Mouse (Mus musculus): ENCODE measurements around the gene Olfr1371. TPM values are rescaled to one million over a fixed set of nuclear protein-coding genes. Genes with fewer than 3 reads are reported as not detected.

Gene Olfr1371
- total and polyA plus RNA-seq, 3 experiments: not detected

GRCm38 (mm10) chr11:52260878-52261277 is 47.1 kb upstream of the Olfr1371 start (continued):
- TF ChIP-seq HCFC1 (IDR thresholded peaks at IDR 0.05; ENCODE audit: low read depth, low read length) (peak; percentile 51), E2F4 (IDR thresholded peaks at IDR 0.05; ENCODE audit: insufficient replicate concordance, low read depth, low read length) (no peak), JUND (conservative IDR thresholded peaks at IDR 0.05; ENCODE audit: low read depth, low read length) (peak; percentile 86), IRF4 (IDR thresholded peaks at IDR 0.05; ENCODE audit: low read depth, low read length) (peak; percentile 98), ETS1 (conservative IDR thresholded peaks at IDR 0.05; ENCODE audit: low read depth, low read length) (peak; percentile 99), ELF1 (IDR thresholded peaks at IDR 0.05; ENCODE audit: low read depth, low read length) (0 out of 2 replicates have a peak, but pooled peaks have one; percentile 33), EP300 (IDR thresholded peaks at IDR 0.05; ENCODE audit: low read length) (peak; percentile 93), SMC3 (IDR thresholded peaks at IDR 0.05; ENCODE audit: low read depth, low read length) (peak; percentile 30; the same call in 1 of the 2 replicates), TBP (conservative IDR thresholded peaks at IDR 0.05; ENCODE audit: low read depth, low read length) (no peak), CHD2 (IDR thresholded peaks at IDR 0.05; ENCODE audit: low read length) (peak; percentile 62), ZKSCAN1 (IDR thresholded peaks at IDR 0.05; ENCODE audit: borderline replicate concordance, low read depth, low read length) (no peak), MXI1 (IDR thresholded peaks at IDR 0.05; ENCODE audit: low read depth, low read length) (peak; percentile 80), KAT2A (IDR thresholded peaks at IDR 0.05; ENCODE audit: insufficient replicate concordance, low read length) (0 out of 2 replicates have a peak, but pooled peaks have one; percentile 37), ZC3H11A (IDR thresholded peaks at IDR 0.05; ENCODE audit: low read depth, low read length) (no peak), POLR2A (IDR thresholded peaks at IDR 0.05; ENCODE audit: low read depth, low read length) (no peak)

- H3K27ac ChIP-seq (ENCODE audit: insufficient read depth, low read depth): no peak overlapping the region
- H3K79me2 ChIP-seq (replicated peaks; ENCODE audit: control insufficient read depth, extremely low read depth, insufficient read depth, poor library complexity, severe bottlenecking): no peaks in the 10 kb centered on the region
- TF ChIP-seq ZC3H11A (IDR thresholded peaks at IDR 0.05; ENCODE audit: low read depth, low read length) (no peak), TBP (conservative IDR thresholded peaks at IDR 0.05; ENCODE audit: low read depth, low read length) (no peak), ETS1 (conservative IDR thresholded peaks at IDR 0.05; ENCODE audit: low read depth, low read length) (no peak), ZMIZ1 (IDR thresholded peaks at IDR 0.05; ENCODE audit: low read depth, low read length) (no peak), E2F4 (IDR thresholded peaks at IDR 0.05; ENCODE audit: insufficient replicate concordance, low read depth, low read length) (no peak), KAT2A (IDR thresholded peaks at IDR 0.05; ENCODE audit: insufficient replicate concordance, low read length) (no peak), GABPA (IDR thresholded peaks at IDR 0.05; ENCODE audit: insufficient replicate concordance, low read depth, low read length) (no peak), USF2 (conservative IDR thresholded peaks at IDR 0.05; ENCODE audit: low read depth, low read length) (no peak), TCF12 (IDR thresholded peaks at IDR 0.05; ENCODE audit: low read depth, low read length) (no peak), CHD1 (IDR thresholded peaks at IDR 0.05; ENCODE audit: low read depth, low read length) (no peak), JUND (conservative IDR thresholded peaks at IDR 0.05; ENCODE audit: low read depth, low read length) (no peak), PAX5 (IDR thresholded peaks at IDR 0.05; ENCODE audit: low read length) (no peak), ELF1 (IDR thresholded peaks at IDR 0.05; ENCODE audit: low read depth, low read length) (no peak), CTCF (conservative IDR thresholded peaks at IDR 0.05 in 1 of 2, IDR thresholded peaks at IDR 0.05 in 1 of 2; ENCODE audit: low read depth in 2 of 2, low read length in 2 of 2) (no peak)
- no peak overlapping the region for H3K4me3 ChIP-seq (replicated peaks in 1 of 3; ENCODE audit: low read depth in 2 of 3, low read length in 2 of 3, poor library complexity in 1 of 3)
- in situ Hi-C loops (cut with MboI; ENCODE audit: low pct_ligation_motif_present, low pct_unique_long_range_greater_than_20kb, low sequenced_read_pairs) (no loop called here), dilution Hi-C loops (cut with MboI; ENCODE audit: extremely low pct_ligation_motif_present, extremely low pct_unique_long_range_greater_than_20kb, low sequenced_read_pairs) (no loop called here)
- no peak overlapping the region for H3K9ac ChIP-seq (ENCODE audit: insufficient read depth, low read depth)
- no peak overlapping the region for H3K4me2 ChIP-seq (ENCODE audit: insufficient read depth, low read depth, poor library complexity, severe bottlenecking)
- H3K36me3 ChIP-seq (replicated peaks in 1 of 2; ENCODE audit: control insufficient read depth in 1 of 2, insufficient read depth in 1 of 2, low read length in 1 of 2): peaks cover 0 to 42% of the 10 kb centered on the region in 2 experiments
- no peaks in the 10 kb centered on the region for H3K9me3 ChIP-seq (replicated peaks; ENCODE audit: low read length)
- H3K27me3 ChIP-seq (replicated peaks): peaks cover 2% of the 10 kb centered on the region
- peaks cover 12 to 51% of the 10 kb centered on the region in 2 experiments for H3K4me1 ChIP-seq (ENCODE audit: control insufficient read depth in 1 of 2, insufficient read depth in 2 of 2)
- DNase-seq (ENCODE audit: extremely low read depth): no peak
Observed at GRCm38 (mm10) chr11:52258711-52259110, 44.9 kb upstream of the Olfr1371 start.
